Mouse (Mus musculus): ENCODE data around the gene 4933424G06Rik. TPM values are rescaled to one million over a fixed set of nuclear protein-coding genes. Genes with fewer than 3 reads are reported as not detected.

4933424G06Rik gene
- total RNA-seq, 4 experiments from 2014 or later = 0.56 TPM; not detected in 3

- DNase-seq (ENCODE audit: low spot score in 2 of 2) = no peak
Observed at GRCm38 (mm10) chr1:36709055-36709853, 695 bp upstream of the 4933424G06Rik start.

DNA sequence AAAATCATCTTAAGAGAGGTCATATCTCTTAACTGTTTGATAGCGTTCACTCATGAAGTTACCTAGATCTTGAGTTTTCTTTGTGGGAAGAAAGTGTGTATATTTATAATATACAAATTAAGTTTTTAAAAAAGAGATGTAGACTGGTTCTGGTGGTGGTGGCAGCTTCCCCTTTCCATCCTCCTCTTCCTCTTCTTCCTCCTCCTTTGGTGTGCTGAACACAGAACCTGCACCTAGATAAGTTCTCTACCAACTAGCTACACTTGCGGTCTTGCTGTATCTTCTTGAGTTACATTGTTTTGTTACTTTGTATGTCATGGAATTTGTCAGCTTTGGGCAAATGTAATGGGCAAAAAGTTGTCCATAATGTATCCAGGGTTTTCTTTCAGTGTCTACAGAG lies 1.2 kb downstream of the 4933424G06Rik start:
- no peak for DNase-seq (ENCODE audit: low spot score in 2 of 2)

GRCm38 (mm10) chr1:36714311-36714710 lies 4.4 kb downstream of the 4933424G06Rik start, which contains the start of gene Actr1b:
Gene Actr1b, minus strand, starts transcription at chr1:36714422.
- no peak for DNase-seq (ENCODE audit: low spot score in 2 of 2)

DNA sequence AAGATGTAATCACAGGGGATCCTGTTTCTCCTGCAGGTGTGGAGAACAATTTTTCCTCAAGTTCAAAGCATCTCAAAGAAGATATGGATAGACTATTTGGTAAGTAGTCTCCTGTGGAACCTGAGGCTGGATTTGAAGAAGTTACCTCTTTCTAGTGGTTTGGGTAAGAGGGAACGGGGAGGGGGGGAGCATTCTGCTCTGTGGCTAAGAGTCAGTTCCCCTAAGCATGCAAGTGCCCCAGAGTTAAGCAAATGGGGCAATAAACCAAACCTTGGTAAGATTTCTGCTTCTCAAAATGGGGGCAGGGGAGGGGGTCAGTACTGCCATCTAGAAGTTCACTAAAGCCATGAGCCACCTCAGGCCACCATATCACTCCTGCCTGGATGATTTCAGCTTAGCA lies 8.8 kb downstream of the 4933424G06Rik start:
- no peak for DNase-seq (ENCODE audit: low spot score in 2 of 2)

DNA sequence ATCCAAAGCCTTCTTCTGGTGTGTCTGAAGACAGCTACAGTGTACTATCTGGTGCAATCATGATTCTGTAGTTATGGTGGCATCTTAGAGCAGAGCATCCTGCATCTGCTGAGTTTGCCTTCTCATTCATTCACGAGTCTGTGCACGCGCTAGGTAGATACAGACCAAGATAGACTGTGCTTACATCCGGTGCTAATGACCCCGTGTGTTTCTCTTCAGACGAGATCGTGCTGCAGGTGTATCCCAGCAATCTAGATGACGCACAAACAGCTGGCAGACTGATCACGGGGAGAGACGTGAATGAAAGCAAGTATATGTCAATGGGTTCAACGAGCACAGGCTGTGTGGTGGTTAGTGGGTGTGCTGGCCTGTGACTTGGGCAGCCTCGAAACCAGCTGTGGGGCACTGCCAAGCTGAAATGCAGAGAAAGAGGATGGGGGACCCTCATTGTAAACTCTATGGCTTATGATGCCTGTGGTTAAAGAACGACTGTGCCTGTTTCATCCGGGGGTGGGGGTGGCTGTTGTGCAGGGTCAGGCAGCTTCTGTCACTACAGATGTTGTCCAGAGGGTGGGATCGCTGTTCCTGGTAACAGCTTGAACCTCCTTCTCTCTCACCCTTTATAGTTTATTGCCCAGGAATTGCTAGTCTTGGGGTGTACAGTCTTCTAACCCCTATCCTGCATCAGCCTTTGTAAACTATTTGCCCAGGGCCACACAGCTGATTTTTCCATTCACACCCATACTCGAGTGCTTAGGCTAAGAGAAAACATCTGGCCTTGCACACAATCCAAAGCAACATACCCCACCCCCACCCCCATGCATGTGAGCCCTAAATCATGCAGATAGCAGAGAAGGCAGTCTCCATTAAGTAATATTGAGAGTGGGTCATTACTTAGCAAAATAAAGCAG lies 13.5 kb downstream of the 4933424G06Rik start:
- no peak for DNase-seq (ENCODE audit: low spot score in 2 of 2)

DNA sequence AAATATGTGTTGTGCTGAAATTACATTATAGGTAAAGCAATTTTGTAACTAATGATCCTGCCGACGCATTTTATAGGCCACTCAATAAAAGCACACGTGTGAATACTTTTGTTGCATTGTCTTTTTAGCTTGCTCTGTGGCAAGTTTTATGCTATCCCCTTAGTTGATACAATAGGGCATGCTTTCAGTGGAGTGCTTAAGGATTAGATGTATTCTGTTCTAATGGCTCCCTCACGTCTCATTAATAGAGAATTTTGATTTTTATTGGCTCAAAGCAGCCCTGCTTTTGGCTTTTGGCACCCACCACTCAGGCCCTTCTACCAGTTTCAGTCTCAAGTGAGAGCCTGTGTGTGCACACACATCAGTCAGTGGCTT lies 14.1 kb downstream of the 4933424G06Rik start:
- no peak for DNase-seq (ENCODE audit: low spot score in 2 of 2)

DNA sequence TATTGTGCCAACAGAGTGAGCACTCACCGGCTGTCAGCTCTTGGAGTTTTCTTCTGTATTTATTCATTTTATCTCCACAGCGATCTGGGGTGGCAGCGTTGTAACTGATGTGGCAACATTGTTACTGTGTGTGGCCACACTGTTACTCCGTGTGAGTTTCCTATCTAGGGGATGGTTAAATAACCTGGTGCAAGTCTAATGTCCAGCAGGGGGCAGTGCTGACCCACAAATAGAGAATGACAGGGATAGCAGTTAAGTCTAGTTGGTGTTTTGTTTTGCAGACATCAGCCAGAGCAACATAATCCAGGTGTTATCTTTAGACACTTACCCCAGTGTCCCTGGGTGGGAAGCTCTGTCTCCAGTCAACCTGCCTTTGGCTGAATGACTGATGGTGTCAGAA lies 27.4 kb downstream of the 4933424G06Rik start:
- DNase-seq (ENCODE audit: low spot score in 2 of 2) = peak; percentile 73 to 92

DNA sequence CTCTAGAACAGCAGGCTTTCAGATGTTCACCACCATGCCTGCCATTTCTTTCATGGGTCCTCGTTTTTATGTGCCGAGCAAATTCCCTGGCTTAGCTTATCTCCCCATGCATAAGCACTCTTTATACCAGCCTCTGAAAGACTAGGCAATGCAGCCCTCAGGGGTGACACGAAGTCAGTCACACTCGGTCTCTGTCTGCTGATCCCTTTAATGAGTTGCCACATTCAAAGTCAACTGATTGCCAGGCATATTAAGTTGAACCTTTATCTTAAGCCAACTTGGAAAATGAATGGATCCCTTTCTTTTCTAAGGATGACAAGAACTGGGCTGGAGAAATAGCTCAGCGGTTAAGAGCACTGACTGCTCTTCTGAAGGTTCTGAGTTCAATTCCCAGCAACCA lies 29.3 kb downstream of the 4933424G06Rik start:
- DNase-seq (ENCODE audit: low spot score in 2 of 2) = no peak

- DNase-seq (ENCODE audit: low spot score in 2 of 2) = no peak
Observed at GRCm38 (mm10) chr1:36743046-36743445, 33.1 kb downstream of the 4933424G06Rik start.

- DNase-seq (ENCODE audit: low spot score in 2 of 2) = peak; percentile 75 to 80
Observed at GRCm38 (mm10) chr1:36744268-36744944, 34.5 kb downstream of the 4933424G06Rik start.

DNA sequence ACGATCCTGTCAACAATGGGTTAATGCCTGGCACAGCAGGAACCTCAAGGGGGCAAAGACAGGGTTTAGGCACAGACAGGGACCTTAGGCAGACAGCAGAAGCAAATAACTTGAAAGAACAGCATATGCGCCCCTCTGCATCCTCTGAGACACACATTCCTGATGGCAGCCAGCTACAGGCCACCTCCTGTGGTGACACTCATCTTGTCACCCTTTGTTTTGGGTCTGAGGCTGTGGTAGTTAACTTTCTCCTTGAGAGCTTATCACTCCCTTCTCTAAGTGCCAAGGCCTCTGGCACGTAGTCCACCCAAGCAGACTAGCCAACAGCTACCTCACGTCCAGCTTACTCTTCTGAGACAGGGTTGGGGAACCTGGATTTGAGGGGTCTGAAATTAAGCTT lies 35.7 kb downstream of the 4933424G06Rik start:
- no peak for DNase-seq (ENCODE audit: low spot score in 2 of 2)

- no peak for DNase-seq (ENCODE audit: low spot score in 2 of 2)
Observed at GRCm38 (mm10) chr1:36746452-36746851, 36.5 kb downstream of the 4933424G06Rik start.

DNA sequence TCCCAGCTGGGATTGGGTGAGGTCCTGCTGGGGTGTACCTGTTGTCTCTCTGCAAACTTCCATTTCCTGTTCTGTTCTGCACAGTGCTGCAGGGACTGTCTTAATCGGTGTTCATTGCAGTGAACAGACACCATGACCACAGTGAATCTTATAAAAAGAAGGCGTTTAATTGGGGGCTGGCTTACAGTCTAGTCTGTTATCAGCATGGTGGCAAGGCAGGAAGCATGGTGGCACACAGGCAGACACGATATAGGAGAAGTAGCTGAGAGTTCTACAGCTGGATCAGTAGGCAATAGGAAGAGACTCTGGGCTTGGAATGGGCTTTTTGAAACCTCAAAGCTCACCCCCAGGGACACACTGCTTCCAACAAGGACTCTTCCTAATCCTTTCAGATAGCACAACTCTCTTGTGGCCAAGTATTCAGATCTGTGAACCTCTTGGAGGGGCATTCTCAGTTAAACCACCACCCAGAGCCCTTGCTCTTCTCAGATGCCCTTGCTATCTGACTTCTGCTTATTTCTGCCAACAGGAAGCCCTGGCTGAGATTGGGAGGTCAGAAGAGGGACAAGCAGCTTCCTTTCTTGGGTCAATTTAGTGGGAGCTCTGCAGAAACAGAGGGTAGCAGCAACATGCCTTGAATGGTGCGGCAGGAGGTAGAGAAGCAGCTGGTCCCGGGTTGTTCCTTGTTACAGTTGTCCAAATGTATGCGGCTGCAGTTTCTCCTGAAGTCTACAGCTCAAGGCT lies 44.2 kb downstream of the 4933424G06Rik start:
- no peak for DNase-seq (ENCODE audit: low spot score in 2 of 2)

DNA sequence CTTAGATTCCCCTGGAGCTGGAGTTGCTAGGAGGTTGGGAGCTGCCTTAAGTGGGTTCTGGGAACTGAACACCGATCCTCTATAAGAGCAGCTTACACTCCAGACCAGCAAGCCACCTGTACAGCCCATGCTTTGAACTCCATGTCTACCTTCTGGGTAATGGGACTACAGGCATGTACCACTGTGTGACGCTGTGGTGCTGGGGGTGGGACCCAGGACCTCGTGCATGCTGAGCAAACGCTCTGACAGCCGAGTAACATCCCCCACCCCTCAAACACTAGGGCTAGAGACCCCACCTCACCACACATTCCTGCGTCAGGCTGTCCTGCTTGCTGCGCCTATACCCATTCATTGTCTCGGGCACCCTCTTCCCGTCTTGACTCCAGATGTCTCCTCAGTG lies 48.6 kb downstream of the 4933424G06Rik start:
- no peak for DNase-seq (ENCODE audit: low spot score in 2 of 2)

GRCm38 (mm10) chr1:36759076-36759475 lies 49.1 kb downstream of the 4933424G06Rik start:
- DNase-seq (ENCODE audit: low spot score in 2 of 2) = no peak

DNA sequence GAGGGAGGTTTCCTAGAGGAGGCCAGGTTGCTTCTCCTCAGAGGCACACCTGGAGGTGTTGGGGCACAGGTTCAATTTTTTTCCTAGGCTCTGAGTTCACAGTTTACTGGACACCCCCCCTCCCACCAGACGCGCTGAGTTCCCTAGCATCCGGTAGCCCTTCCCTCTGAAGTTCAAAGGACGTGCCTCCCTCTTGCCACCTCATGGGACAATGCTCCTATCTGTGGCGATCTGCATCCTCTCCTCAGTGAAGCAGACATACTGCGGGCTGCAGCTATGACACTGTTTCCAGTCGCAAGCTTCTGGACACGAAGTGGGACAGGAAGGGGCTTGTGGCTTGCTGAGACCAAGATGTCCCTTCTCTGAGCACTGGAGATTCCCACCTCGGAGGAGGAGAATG lies 50.5 kb downstream of the 4933424G06Rik start:
- DNase-seq (ENCODE audit: low spot score in 2 of 2) = no peak

GRCm38 (mm10) chr1:36761061-36761460 lies 51.1 kb downstream of the 4933424G06Rik start:
- no peak for DNase-seq (ENCODE audit: low spot score in 2 of 2)

DNA sequence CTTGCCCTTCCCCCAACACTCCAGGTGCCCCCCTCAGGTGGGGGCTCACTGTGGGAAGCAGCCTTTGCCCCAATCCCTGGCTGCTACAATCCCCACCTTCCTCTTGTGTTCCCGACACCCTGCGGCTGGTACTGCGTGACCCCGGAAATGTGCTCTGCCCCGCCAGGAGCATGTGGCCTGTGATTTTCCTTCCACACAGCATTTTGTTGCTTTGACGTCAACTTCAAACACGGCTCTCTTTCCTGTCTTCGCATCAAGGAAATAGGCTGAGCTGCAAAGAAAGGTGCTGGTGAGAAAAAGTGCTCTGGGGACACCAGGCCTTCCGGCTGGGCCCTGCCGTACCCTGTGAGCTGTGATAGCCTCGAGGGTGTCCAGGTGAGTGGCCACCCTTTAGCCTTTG lies 51.6 kb downstream of the 4933424G06Rik start, which contains the start of gene Zap70:
TSS of gene Zap70 (plus strand) at position 231 of the 400 bp plus-strand sequence.
- DNase-seq (ENCODE audit: low spot score in 2 of 2) = no peak

GRCm38 (mm10) chr1:36766431-36767205 lies 56.7 kb downstream of the 4933424G06Rik start:
- no peak for DNase-seq (ENCODE audit: low spot score in 2 of 2)

GRCm38 (mm10) chr1:36767321-36767720 lies 57.4 kb downstream of the 4933424G06Rik start:
- no peak for DNase-seq (ENCODE audit: low spot score in 2 of 2)

Measured in layer of hippocampus, adult 8-10 months (tissue).